Mouse (Mus musculus): ENCODE measurements at regions not wholly inside any gene's neighbourhood (a gene's known extent, or its start where the extent isn't known, plus 50 kb on each side); places are given as distances from the start of the nearest gene placed in this dataset.

- H3K4me1 ChIP-seq: no peaks in the 10 kb centered on the region
- no peaks in the 10 kb centered on the region for H3K27me3 ChIP-seq (replicated peaks)
- H3K4me3 ChIP-seq (replicated peaks): no peak overlapping the region
- peaks cover 6% of the 10 kb centered on the region; the same call in 1 of the 2 replicates for H3K9me3 ChIP-seq
- no peaks in the 10 kb centered on the region for H3K36me3 ChIP-seq (replicated peaks; ENCODE audit: low read length)
- TF ChIP-seq GATA1 (IDR thresholded peaks at IDR 0.05; ENCODE audit: borderline replicate concordance, low read length): no peak
- no peak for TF ChIP-seq FLI1 (IDR thresholded peaks at IDR 0.05; ENCODE audit: low read length)
These were observed 209.9 kb upstream of the Lrtm1 start for GRCm38 (mm10) chr14:28808094-28808493.

GRCm38 (mm10) chr14:28809355-28809754 is 208.7 kb upstream of the Lrtm1 start:
- Histone ChIP-seq H3K4me3 (replicated peaks) (no peak overlapping the region), H3K27me3 (replicated peaks) (no peaks in the 10 kb centered on the region), H3K4me1 (no peaks in the 10 kb centered on the region), H3K9me3 (peaks cover 3% of the 10 kb centered on the region; the same call in 1 of the 2 replicates), H3K36me3 (replicated peaks; ENCODE audit: low read length) (no peaks in the 10 kb centered on the region)
- TF ChIP-seq GATA1 (IDR thresholded peaks at IDR 0.05; ENCODE audit: borderline replicate concordance, low read length): no peak
- TF ChIP-seq FLI1 (IDR thresholded peaks at IDR 0.05; ENCODE audit: low read length): no peak

GRCm38 (mm10) chr14:28820970-28821369 is 197.0 kb upstream of the Lrtm1 start:
- no peak for TF ChIP-seq GATA1 (IDR thresholded peaks at IDR 0.05; ENCODE audit: borderline replicate concordance, low read length)
- TF ChIP-seq FLI1 (IDR thresholded peaks at IDR 0.05; ENCODE audit: low read length): no peak
- Histone ChIP-seq H3K36me3 (replicated peaks; ENCODE audit: low read length) (no peaks in the 10 kb centered on the region), H3K27me3 (replicated peaks) (no peaks in the 10 kb centered on the region), H3K4me3 (replicated peaks) (no peak overlapping the region), H3K9me3 (no peaks in the 10 kb centered on the region), H3K4me1 (no peaks in the 10 kb centered on the region)

GRCm38 (mm10) chr14:28827186-28827585 is 190.8 kb upstream of the Lrtm1 start:
- Histone ChIP-seq H3K4me3 (replicated peaks) (no peak overlapping the region), H3K9me3 (no peaks in the 10 kb centered on the region), H3K27me3 (replicated peaks) (no peaks in the 10 kb centered on the region), H3K4me1 (no peaks in the 10 kb centered on the region), H3K36me3 (replicated peaks; ENCODE audit: low read length) (no peaks in the 10 kb centered on the region)
- TF ChIP-seq FLI1 (IDR thresholded peaks at IDR 0.05; ENCODE audit: low read length) (no peak), GATA1 (IDR thresholded peaks at IDR 0.05; ENCODE audit: borderline replicate concordance, low read length) (no peak)

GRCm38 (mm10) chr14:28837117-28837516 is 180.9 kb upstream of the Lrtm1 start:
- peaks cover 5% of the 10 kb centered on the region; the same call in 1 of the 2 replicates for H3K9me3 ChIP-seq
- H3K36me3 ChIP-seq (replicated peaks; ENCODE audit: low read length): no peaks in the 10 kb centered on the region
- peak overlapping the region; percentile 51 for H3K4me3 ChIP-seq (replicated peaks)
- peaks cover 5% of the 10 kb centered on the region for H3K4me1 ChIP-seq
- no peak for TF ChIP-seq FLI1 (IDR thresholded peaks at IDR 0.05; ENCODE audit: low read length)
- no peak for TF ChIP-seq GATA1 (IDR thresholded peaks at IDR 0.05; ENCODE audit: borderline replicate concordance, low read length)
- H3K27me3 ChIP-seq (replicated peaks): no peaks in the 10 kb centered on the region

GRCm38 (mm10) chr14:28848831-28849590 is 169.0 kb upstream of the Lrtm1 start:
- Histone ChIP-seq H3K36me3 (replicated peaks; ENCODE audit: low read length) (no peaks in the 10 kb centered on the region), H3K27me3 (replicated peaks) (no peaks in the 10 kb centered on the region), H3K9me3 (peaks cover 3% of the 10 kb centered on the region), H3K4me1 (no peaks in the 10 kb centered on the region), H3K4me3 (replicated peaks) (no peak overlapping the region)
- no peak for TF ChIP-seq GATA1 (IDR thresholded peaks at IDR 0.05; ENCODE audit: borderline replicate concordance, low read length)
- TF ChIP-seq FLI1 (IDR thresholded peaks at IDR 0.05; ENCODE audit: low read length): no peak

Data from megakaryocyte, embryonic 14.5 days (primary cell).